Mouse (Mus musculus) embryonic facial prominence, embryonic 11.5 days (tissue): ENCODE data around the gene Tmc7. TPM values are rescaled to one million over a fixed set of nuclear protein-coding genes. Genes with fewer than 3 reads are reported as not detected.

ENCODE experiments used
- polyA plus RNA-seq: library from polyadenylated mRNA; unstranded; fragments of >200 nt; fragmentation: Nextera tagmentation; extraction: Ambion mirVana; gene quantifications from 2 replicates; pipeline ENCODE4 v1.2.1, GENCODE M21; 2014

The Tmc7 gene
- polyA plus RNA-seq, 1 experiment from 2014 or later: 7.3 TPM

Other genes starting within 250 kb of the Tmc7 start
- gene Syt17, start 136.5 kb downstream of the Tmc7 start, polyA plus RNA-seq: 2.3 TPM in 2 replicates
- 1.3 and 1.8 TPM in 2 replicates for gene Itpripl2, start 92.8 kb downstream of the Tmc7 start, polyA plus RNA-seq
- 107 and 110 TPM in 2 replicates for gene Coq7, start 51.4 kb downstream of the Tmc7 start, polyA plus RNA-seq
- gene Tmc5, start 12.6 kb upstream of the Tmc7 start, polyA plus RNA-seq: 0.15 TPM in 1 of 2 replicates, not detected in the other
- 81.1 and 87.4 TPM in 2 replicates for gene Gde1, start 121.0 kb upstream of the Tmc7 start, polyA plus RNA-seq
- 19.0 and 21.4 TPM in 2 replicates for gene Ccp110, start 127.8 kb upstream of the Tmc7 start, polyA plus RNA-seq
- 76.3 and 79.5 TPM in 2 replicates for gene Vps35l, start 155.5 kb upstream of the Tmc7 start, polyA plus RNA-seq